Mouse (Mus musculus) urinary bladder, postnatal 25 days (tissue): ENCODE results near the gene Ucp2.
A peak's percentile ranks its signal among the peaks of the same experiment; 100 is the strongest.

Experiments used
- DNase-seq: peaks from one replicate; pipeline ENCODE4 v3.0.0; 2022; ENCODE audit warnings: low spot score

Ucp2 gene

GRCm38 (mm10) chr7:100493117-100493483 is at the start of gene Ucp2:
TSS of gene Ucp2 (plus strand) at chr7:100493337.
- peak; percentile 88 for DNase-seq

GRCm38 (mm10) chr7:100443728-100444127 is 49.4 kb upstream of the Ucp2 start:
- DNase-seq = no peak

GRCm38 (mm10) chr7:100446271-100446670 is 46.9 kb upstream of the Ucp2 start:
- no peak for DNase-seq

- no peak for DNase-seq
Observed at GRCm38 (mm10) chr7:100448530-100448929, 44.6 kb upstream of the Ucp2 start.

GRCm38 (mm10) chr7:100448985-100449384 is 44.2 kb upstream of the Ucp2 start:
- DNase-seq = no peak

- no peak for DNase-seq
Observed at GRCm38 (mm10) chr7:100458153-100458552, 35.0 kb upstream of the Ucp2 start.

GRCm38 (mm10) chr7:100459862-100460261 is 33.3 kb upstream of the Ucp2 start:
- DNase-seq = no peak

GRCm38 (mm10) chr7:100461621-100462151 is 31.5 kb upstream of the Ucp2 start:
- peak; percentile 31 for DNase-seq

GRCm38 (mm10) chr7:100463194-100463593 is 29.9 kb upstream of the Ucp2 start:
- no peak for DNase-seq

GRCm38 (mm10) chr7:100463757-100464156 is 29.4 kb upstream of the Ucp2 start:
- no peak for DNase-seq

- DNase-seq = no peak
Observed at GRCm38 (mm10) chr7:100464248-100464647, 28.9 kb upstream of the Ucp2 start.

GRCm38 (mm10) chr7:100465248-100465647 is 27.9 kb upstream of the Ucp2 start:
- peak; percentile 31 for DNase-seq

- peak; percentile 81 for DNase-seq
Observed at GRCm38 (mm10) chr7:100465656-100466309, 27.4 kb upstream of the Ucp2 start.

GRCm38 (mm10) chr7:100466781-100467510 is 26.2 kb upstream of the Ucp2 start:
- DNase-seq = no peak

- DNase-seq = no peak
Observed at GRCm38 (mm10) chr7:100468761-100469160, 24.4 kb upstream of the Ucp2 start.

- no peak for DNase-seq
Observed at GRCm38 (mm10) chr7:100469502-100469901, 23.6 kb upstream of the Ucp2 start.

- no peak for DNase-seq
Observed at GRCm38 (mm10) chr7:100470796-100471406, 22.2 kb upstream of the Ucp2 start.

GRCm38 (mm10) chr7:100471407-100471797 is 21.7 kb upstream of the Ucp2 start:
- DNase-seq = no peak

- DNase-seq = no peak
Observed at GRCm38 (mm10) chr7:100472777-100473176, 20.4 kb upstream of the Ucp2 start, which contains the start of gene Ucp3. TSS of gene Ucp3 (plus strand) at chr7:100472990.

- no peak for DNase-seq
Observed at GRCm38 (mm10) chr7:100473846-100474454, 19.2 kb upstream of the Ucp2 start.

- peak; percentile 51 for DNase-seq
Observed at GRCm38 (mm10) chr7:100474680-100475079, 18.5 kb upstream of the Ucp2 start.

- DNase-seq = no peak
Observed at GRCm38 (mm10) chr7:100479100-100479822, 13.9 kb upstream of the Ucp2 start.
